Mouse (Mus musculus): ENCODE measurements around the gene Uvrag. TPM values are rescaled to one million over a fixed set of nuclear protein-coding genes. Genes with fewer than 3 reads are reported as not detected.

The Uvrag gene
- polyA plus RNA-seq, 1 experiment from 2014 or later, result 18.2 TPM

- Histone ChIP-seq H3K4me3 (ENCODE audit: low read depth, low read length) (no peak overlapping the region), H3K9ac (ENCODE audit: low read depth, low read length) (no peak overlapping the region), H3K4me2 (ENCODE audit: low read depth, low read length) (no peak overlapping the region), H3K36me3 (ENCODE audit: control insufficient read depth, insufficient read depth, low read length) (no peaks in the 10 kb centered on the region), H3K9me3 (ENCODE audit: control insufficient read depth, low read length) (no peaks in the 10 kb centered on the region), H3K27me3 (replicated peaks; ENCODE audit: control insufficient read depth, insufficient read depth, low read length) (no peaks in the 10 kb centered on the region), H3K4me1 (ENCODE audit: control insufficient read depth, insufficient read depth, low read length) (peaks cover 12% of the 10 kb centered on the region), H3K27ac (replicated peaks; ENCODE audit: low read depth, low read length) (no peak overlapping the region)
- 4% methylated on average over 7 of the region's 7 CpGs for WGBS
- ATAC-seq (ENCODE audit: low read depth), result peak; percentile 89
- peak; percentile 97 for DNase-seq (ENCODE audit: low spot score)
Observed at GRCm38 (mm10) chr7:99151342-99151741, 10.4 kb upstream of the Uvrag start.

- H3K4me1 ChIP-seq (ENCODE audit: control insufficient read depth, insufficient read depth, low read length), result 0 out of 2 replicates have a peak, but pooled peaks cover 3% of the 10 kb centered on the region
- DNase-seq (ENCODE audit: low spot score) (no peak), ATAC-seq (ENCODE audit: low read depth) (no peak)
- no peaks in the 10 kb centered on the region for H3K36me3 ChIP-seq (ENCODE audit: control insufficient read depth, insufficient read depth, low read length)
- H3K4me3 ChIP-seq (ENCODE audit: low read depth, low read length), result no peak overlapping the region
- no peak overlapping the region for H3K9ac ChIP-seq (ENCODE audit: low read depth, low read length)
- H3K27ac ChIP-seq (replicated peaks; ENCODE audit: low read depth, low read length), result no peak overlapping the region
- H3K4me2 ChIP-seq (ENCODE audit: low read depth, low read length), result no peak overlapping the region
- WGBS, result 70% methylated on average over 1 of the region's 1 CpGs
- H3K9me3 ChIP-seq (ENCODE audit: control insufficient read depth, low read length), result no peaks in the 10 kb centered on the region
- H3K27me3 ChIP-seq (replicated peaks; ENCODE audit: control insufficient read depth, insufficient read depth, low read length), result no peaks in the 10 kb centered on the region
Observed at GRCm38 (mm10) chr7:99149017-99149416, 8.1 kb upstream of the Uvrag start.

GRCm38 (mm10) chr7:99147494-99147893 lies 6.6 kb upstream of the Uvrag start:
- no peak for DNase-seq (ENCODE audit: low spot score)
- Histone ChIP-seq H3K36me3 (ENCODE audit: control insufficient read depth, insufficient read depth, low read length) (no peaks in the 10 kb centered on the region), H3K9ac (ENCODE audit: low read depth, low read length) (no peak overlapping the region), H3K27me3 (replicated peaks; ENCODE audit: control insufficient read depth, insufficient read depth, low read length) (no peaks in the 10 kb centered on the region), H3K4me2 (ENCODE audit: low read depth, low read length) (no peak overlapping the region), H3K27ac (replicated peaks; ENCODE audit: low read depth, low read length) (no peak overlapping the region), H3K9me3 (ENCODE audit: control insufficient read depth, low read length) (no peaks in the 10 kb centered on the region), H3K4me1 (ENCODE audit: control insufficient read depth, insufficient read depth, low read length) (0 out of 2 replicates have a peak, but pooled peaks cover 3% of the 10 kb centered on the region), H3K4me3 (ENCODE audit: low read depth, low read length) (no peak overlapping the region)
- no peak for ATAC-seq (ENCODE audit: low read depth)
- WGBS, result 77% methylated on average over 7 of the region's 7 CpGs

DNA sequence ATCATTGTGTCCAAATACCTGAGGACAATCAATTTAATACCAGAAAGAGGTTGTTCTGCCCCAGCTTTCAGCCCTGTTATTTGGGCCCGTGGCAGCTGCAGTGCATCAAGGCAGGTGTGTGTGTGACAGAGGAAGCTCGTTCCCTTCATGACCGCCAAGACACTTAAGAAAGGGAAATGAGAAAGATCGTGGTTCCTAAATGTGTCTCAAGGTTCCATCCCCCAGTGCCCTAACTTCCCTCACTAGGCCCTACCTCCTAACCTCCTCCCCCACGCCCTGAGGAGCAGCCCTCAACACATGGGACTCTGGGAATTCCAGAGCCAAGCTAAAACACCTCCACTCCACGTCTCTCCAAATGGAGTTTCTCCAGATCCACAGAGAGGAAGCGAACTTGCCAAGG lies 6.0 kb upstream of the Uvrag start:
- H3K9ac ChIP-seq (ENCODE audit: low read depth, low read length), result no peak overlapping the region
- DNase-seq (ENCODE audit: low spot score) (no peak), ATAC-seq (ENCODE audit: low read depth) (no peak)
- WGBS, result 65% methylated on average over 7 of the region's 7 CpGs
- H3K9me3 ChIP-seq (ENCODE audit: control insufficient read depth, low read length), result no peaks in the 10 kb centered on the region
- no peak overlapping the region for H3K4me2 ChIP-seq (ENCODE audit: low read depth, low read length)
- no peak overlapping the region for H3K27ac ChIP-seq (replicated peaks; ENCODE audit: low read depth, low read length)
- 0 out of 2 replicates have a peak, but pooled peaks cover 3% of the 10 kb centered on the region for H3K4me1 ChIP-seq (ENCODE audit: control insufficient read depth, insufficient read depth, low read length)
- no peak overlapping the region for H3K4me3 ChIP-seq (ENCODE audit: low read depth, low read length)
- H3K36me3 ChIP-seq (ENCODE audit: control insufficient read depth, insufficient read depth, low read length), result no peaks in the 10 kb centered on the region
- no peaks in the 10 kb centered on the region for H3K27me3 ChIP-seq (replicated peaks; ENCODE audit: control insufficient read depth, insufficient read depth, low read length)

DNA sequence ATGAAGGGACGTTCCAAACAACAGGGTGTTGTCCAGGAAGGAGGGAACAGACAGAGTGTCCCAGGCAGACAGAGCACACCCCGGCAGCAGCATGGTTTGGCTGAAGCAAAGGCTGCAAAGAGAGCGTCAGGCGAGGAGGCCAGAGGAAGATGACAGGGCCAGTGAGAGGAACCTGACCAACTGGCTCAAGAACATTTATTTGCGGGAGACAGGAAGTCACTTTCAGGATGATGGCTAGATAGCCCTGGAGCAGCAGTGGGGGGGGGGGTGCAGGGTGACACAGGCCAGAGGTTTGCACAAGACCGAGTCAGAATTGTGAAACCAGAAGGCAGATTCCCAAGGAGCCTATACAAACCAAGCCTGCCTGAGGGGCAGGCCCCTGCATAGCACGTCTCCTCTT lies 5.1 kb upstream of the Uvrag start:
- Histone ChIP-seq H3K9ac (ENCODE audit: low read depth, low read length) (no peak overlapping the region), H3K27ac (replicated peaks; ENCODE audit: low read depth, low read length) (no peak overlapping the region), H3K9me3 (ENCODE audit: control insufficient read depth, low read length) (no peaks in the 10 kb centered on the region), H3K4me1 (ENCODE audit: control insufficient read depth, insufficient read depth, low read length) (0 out of 2 replicates have a peak, but pooled peaks cover 3% of the 10 kb centered on the region), H3K36me3 (ENCODE audit: control insufficient read depth, insufficient read depth, low read length) (no peaks in the 10 kb centered on the region), H3K4me2 (ENCODE audit: low read depth, low read length) (no peak overlapping the region), H3K27me3 (replicated peaks; ENCODE audit: control insufficient read depth, insufficient read depth, low read length) (no peaks in the 10 kb centered on the region), H3K4me3 (ENCODE audit: low read depth, low read length) (no peak overlapping the region)
- ATAC-seq (ENCODE audit: low read depth) (no peak), DNase-seq (ENCODE audit: low spot score) (no peak)
- 49% methylated on average over 7 of the region's 7 CpGs for WGBS

DNA sequence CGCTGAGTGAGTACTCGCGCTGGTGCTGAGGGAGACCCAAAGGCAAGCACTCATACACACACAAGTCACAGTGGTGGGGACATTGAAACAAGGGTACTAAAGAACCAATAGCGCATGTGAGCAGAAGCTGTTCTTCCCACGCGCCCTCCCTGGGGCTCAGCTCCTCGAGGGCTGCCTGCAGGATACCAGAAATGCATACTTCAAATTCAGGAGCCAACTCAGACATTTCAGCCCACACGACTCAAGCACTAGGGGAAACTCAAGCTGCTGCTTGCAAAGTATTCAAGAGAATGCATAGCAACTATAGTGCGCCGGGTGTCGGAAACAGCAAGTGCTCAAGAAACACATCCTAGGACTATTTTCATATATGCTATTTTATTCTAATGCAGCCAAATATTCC lies 3.7 kb upstream of the Uvrag start:
- Histone ChIP-seq H3K27me3 (replicated peaks; ENCODE audit: control insufficient read depth, insufficient read depth, low read length) (no peaks in the 10 kb centered on the region), H3K4me3 (ENCODE audit: low read depth, low read length) (no peak overlapping the region), H3K36me3 (ENCODE audit: control insufficient read depth, insufficient read depth, low read length) (no peaks in the 10 kb centered on the region), H3K4me2 (ENCODE audit: low read depth, low read length) (no peak overlapping the region), H3K9ac (ENCODE audit: low read depth, low read length) (no peak overlapping the region), H3K4me1 (ENCODE audit: control insufficient read depth, insufficient read depth, low read length) (0 out of 2 replicates have a peak, but pooled peaks cover 3% of the 10 kb centered on the region), H3K9me3 (ENCODE audit: control insufficient read depth, low read length) (no peaks in the 10 kb centered on the region), H3K27ac (replicated peaks; ENCODE audit: low read depth, low read length) (no peak overlapping the region)
- whole genome bisulfite sequencing, result 60% methylated on average over 11 of the region's 11 CpGs
- DNase-seq (ENCODE audit: low spot score), result no peak
- ATAC-seq (ENCODE audit: low read depth), result no peak

DNA sequence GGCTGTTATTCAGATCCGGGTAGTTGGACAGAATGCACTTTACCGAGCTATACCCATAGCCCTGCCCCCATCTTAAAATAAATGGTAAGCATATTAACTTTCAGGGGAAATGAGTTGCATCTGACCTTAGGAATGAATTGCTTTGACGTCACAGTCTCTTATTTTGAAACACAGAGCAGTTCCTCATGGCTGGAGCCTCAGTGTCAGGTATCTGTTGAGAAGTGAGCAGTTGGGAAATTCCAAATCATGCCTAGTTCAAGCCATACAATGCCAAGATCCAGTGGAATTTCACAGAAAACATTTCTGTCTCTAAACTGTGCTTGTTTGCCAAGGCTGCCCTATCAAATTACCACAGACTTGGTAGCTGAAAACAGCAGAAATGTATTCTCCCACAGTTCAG lies 2.3 kb upstream of the Uvrag start:
- H3K4me2 ChIP-seq (ENCODE audit: low read depth, low read length), result no peak overlapping the region
- H3K27ac ChIP-seq (replicated peaks; ENCODE audit: low read depth, low read length), result no peak overlapping the region
- H3K4me3 ChIP-seq (ENCODE audit: low read depth, low read length), result no peak overlapping the region
- no peaks in the 10 kb centered on the region for H3K9me3 ChIP-seq (ENCODE audit: control insufficient read depth, low read length)
- H3K27me3 ChIP-seq (replicated peaks; ENCODE audit: control insufficient read depth, insufficient read depth, low read length), result no peaks in the 10 kb centered on the region
- 43% methylated on average over 3 of the region's 3 CpGs for WGBS
- ATAC-seq (ENCODE audit: low read depth) (no peak), DNase-seq (ENCODE audit: low spot score) (peak; percentile 42)
- no peaks in the 10 kb centered on the region for H3K36me3 ChIP-seq (ENCODE audit: control insufficient read depth, insufficient read depth, low read length)
- H3K9ac ChIP-seq (ENCODE audit: low read depth, low read length), result no peak overlapping the region
- peaks cover 10% of the 10 kb centered on the region for H3K4me1 ChIP-seq (ENCODE audit: control insufficient read depth, insufficient read depth, low read length)

DNA sequence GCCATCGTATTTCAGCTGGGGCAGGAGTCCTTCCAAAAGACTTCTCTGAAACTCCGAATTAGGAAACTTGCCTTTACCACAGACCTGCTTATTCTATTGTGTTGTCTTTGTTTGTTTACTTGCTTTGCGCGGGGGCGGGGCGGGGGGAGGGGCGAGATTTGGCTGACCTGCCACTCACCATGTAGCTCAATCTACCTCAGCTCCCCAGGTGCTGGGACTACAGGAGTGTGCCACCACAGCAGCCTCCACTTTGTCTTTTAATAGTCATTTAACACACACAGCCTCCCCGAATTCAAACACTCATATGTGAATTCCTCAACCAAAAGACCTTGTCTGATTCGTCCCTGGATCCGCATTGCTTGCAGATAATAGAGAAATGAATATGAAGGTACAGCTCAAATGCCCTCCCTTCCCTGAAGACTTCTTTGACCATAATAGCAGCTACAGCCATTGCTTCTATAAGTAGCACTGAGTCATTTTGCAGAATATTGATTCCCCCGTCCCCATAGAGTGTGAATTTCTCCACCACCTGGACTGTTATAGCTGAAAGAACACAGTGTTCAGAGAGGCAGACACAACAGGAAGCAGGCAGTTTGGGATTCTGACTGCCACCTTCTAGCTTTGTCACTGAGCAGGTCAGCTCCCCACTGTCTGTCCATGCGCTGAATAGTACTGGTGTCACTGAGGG lies 1.1 kb upstream of the Uvrag start:
- H3K9me3 ChIP-seq (ENCODE audit: control insufficient read depth, low read length), result no peaks in the 10 kb centered on the region
- WGBS, result 34% methylated on average over 12 of the region's 12 CpGs
- peak overlapping the region; percentile 21; the same call in 1 of the 2 replicates for H3K9ac ChIP-seq (ENCODE audit: low read depth, low read length)
- no peak for ATAC-seq (ENCODE audit: low read depth)
- peak overlapping the region; percentile 71 for H3K4me2 ChIP-seq (ENCODE audit: low read depth, low read length)
- peak overlapping the region; percentile 90 for H3K4me3 ChIP-seq (ENCODE audit: low read depth, low read length)
- H3K27me3 ChIP-seq (replicated peaks; ENCODE audit: control insufficient read depth, insufficient read depth, low read length), result no peaks in the 10 kb centered on the region
- peaks cover 10% of the 10 kb centered on the region for H3K4me1 ChIP-seq (ENCODE audit: control insufficient read depth, insufficient read depth, low read length)
- no peaks in the 10 kb centered on the region for H3K36me3 ChIP-seq (ENCODE audit: control insufficient read depth, insufficient read depth, low read length)
- no peak for DNase-seq (ENCODE audit: low spot score)
- peak overlapping the region; percentile 25; the same call in 1 of the 2 replicates for H3K27ac ChIP-seq (replicated peaks; ENCODE audit: low read depth, low read length)

DNA sequence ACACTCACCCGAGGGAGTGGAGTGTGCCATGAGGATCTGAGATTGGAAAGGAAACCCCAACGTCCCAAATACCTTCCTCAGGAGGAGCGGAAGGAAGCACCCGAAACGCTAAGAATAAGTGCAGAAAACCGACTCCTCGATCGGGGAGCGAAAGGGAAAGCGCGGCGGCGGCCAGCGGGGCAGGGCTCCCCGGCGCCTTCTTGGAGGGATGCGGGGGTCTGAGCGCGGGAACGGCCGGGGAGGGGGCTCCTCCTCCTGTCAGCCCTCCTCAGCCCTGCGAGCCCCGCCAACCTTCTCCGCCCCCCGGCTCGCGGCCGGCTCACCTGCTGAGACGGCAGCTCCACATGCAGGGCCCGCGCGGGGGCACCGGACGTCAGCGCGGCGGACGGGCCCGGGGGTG lies 430 bp downstream of the Uvrag start:
- Histone ChIP-seq H3K4me1 (ENCODE audit: control insufficient read depth, insufficient read depth, low read length) (peaks cover 10% of the 10 kb centered on the region), H3K4me2 (ENCODE audit: low read depth, low read length) (peak overlapping the region; percentile 81), H3K4me3 (ENCODE audit: low read depth, low read length) (peak overlapping the region; percentile 90), H3K9ac (ENCODE audit: low read depth, low read length) (peak overlapping the region; percentile 83), H3K36me3 (ENCODE audit: control insufficient read depth, insufficient read depth, low read length) (no peaks in the 10 kb centered on the region), H3K27ac (replicated peaks; ENCODE audit: low read depth, low read length) (peak overlapping the region; percentile 83), H3K27me3 (replicated peaks; ENCODE audit: control insufficient read depth, insufficient read depth, low read length) (no peaks in the 10 kb centered on the region), H3K9me3 (ENCODE audit: control insufficient read depth, low read length) (no peaks in the 10 kb centered on the region)
- no peak for DNase-seq (ENCODE audit: low spot score)
- ATAC-seq (ENCODE audit: low read depth), result no peak
- 1% methylated on average over 8 of the region's 39 CpGs for WGBS
